Mouse (Mus musculus) R1 (cell line): ENCODE data around the gene Lrrc73.

Source experiments
- DNase-seq: peaks from one replicate; pipeline ENCODE4 v3.0.0-alpha.2; 2018; ENCODE audit warnings: low read depth, low spot score

The Lrrc73 gene

GRCm38 (mm10) chr17:46253452-46254084, at the start of gene Lrrc73:
TSS of gene Lrrc73 (plus strand) at chr17:46253531.
- DNase-seq, result peak; percentile 89

- DNase-seq, result no peak
These were observed 46.7 kb upstream of the Lrrc73 start for GRCm38 (mm10) chr17:46206676-46207075.

- no peak for DNase-seq
These were observed 42.8 kb upstream of the Lrrc73 start for GRCm38 (mm10) chr17:46210550-46210949.

GRCm38 (mm10) chr17:46221601-46222000, 31.7 kb upstream of the Lrrc73 start:
- no peak for DNase-seq

GRCm38 (mm10) chr17:46227576-46227975, 25.8 kb upstream of the Lrrc73 start:
- DNase-seq, result no peak

GRCm38 (mm10) chr17:46236067-46236466, 17.3 kb upstream of the Lrrc73 start:
- DNase-seq, result no peak

GRCm38 (mm10) chr17:46237079-46237478, 16.3 kb upstream of the Lrrc73 start:
- DNase-seq, result no peak

GRCm38 (mm10) chr17:46237480-46237879, 15.9 kb upstream of the Lrrc73 start:
- DNase-seq, result no peak

GRCm38 (mm10) chr17:46239516-46240114, 13.7 kb upstream of the Lrrc73 start:
- no peak for DNase-seq

- no peak for DNase-seq
These were observed 11.9 kb upstream of the Lrrc73 start for GRCm38 (mm10) chr17:46241471-46241870.

- DNase-seq, result no peak
These were observed 11.1 kb upstream of the Lrrc73 start for GRCm38 (mm10) chr17:46242274-46242673.

- no peak for DNase-seq
These were observed 10.3 kb upstream of the Lrrc73 start for GRCm38 (mm10) chr17:46242993-46243392.

- no peak for DNase-seq
These were observed 9.7 kb upstream of the Lrrc73 start for GRCm38 (mm10) chr17:46243624-46244023.

GRCm38 (mm10) chr17:46244579-46244978, 8.8 kb upstream of the Lrrc73 start:
- no peak for DNase-seq

- peak; percentile 95 for DNase-seq
These were observed 5.7 kb upstream of the Lrrc73 start, which contains the start of the genes Polr1c and Yipf3 for GRCm38 (mm10) chr17:46247512-46248188. TSS of gene Polr1c (minus strand) at chr17:46248054. TSS of gene Yipf3 (plus strand) at chr17:46248080.

- no peak for DNase-seq
These were observed 5.2 kb upstream of the Lrrc73 start for GRCm38 (mm10) chr17:46248189-46248522.

GRCm38 (mm10) chr17:46251174-46251573, 2.2 kb upstream of the Lrrc73 start:
- no peak for DNase-seq

GRCm38 (mm10) chr17:46252571-46253451, 520 bp upstream of the Lrrc73 start:
- DNase-seq, result peak; percentile 78

- DNase-seq, result no peak
These were observed 775 bp downstream of the Lrrc73 start for GRCm38 (mm10) chr17:46254106-46254505.

GRCm38 (mm10) chr17:46255147-46255546, 1.8 kb downstream of the Lrrc73 start:
- no peak for DNase-seq

- DNase-seq, result peak; percentile 45
These were observed 5.1 kb downstream of the Lrrc73 start for GRCm38 (mm10) chr17:46258279-46259053.
